In genomic region chr13:23682947-23683754, GRCm38 (mm10) we compare ENCODE assay signal across 9 mouse cellular contexts. TPM values are rescaled to one million over a fixed set of nuclear protein-coding genes. Genes with fewer than 3 reads are reported as not detected.
DNase-seq lines count a peak whose midpoint lies in the region; ATAC-seq and TF ChIP-seq lines count a peak whose summit lies in the region.
"Not testable (repeated sequence)": the region's sequence is repeated elsewhere in the genome, so short reads cannot be mapped to it uniquely, and the experiment has no call there.
"Had no signal": no experiment of that assay in that cellular context is flagged by ENCODE, and none has a peak within 500 bp of the region (broad histone marks: within the 10 kb centered on the region; RNA-seq: fewer than 3 reads in every experiment).

No protein-coding gene starts in this region.

- 8% methylated on average over 18 of the region's 30 CpGs for WGBS in embryonic facial prominence, embryonic 10.5 days
- 13% methylated on average over 12 of the region's 30 CpGs for WGBS in midbrain, embryonic 11.5 days

- peak overlapping the region; percentile 56 for H3K4me3 ChIP-seq in embryonic facial prominence, embryonic 10.5 days
- peak overlapping the region; percentile 83 for H3K4me3 ChIP-seq in gastrocnemius, adult 2 months
- peak overlapping the region; percentile 28 for H3K4me3 ChIP-seq in midbrain, embryonic 11.5 days (ENCODE audit: low read depth, low read length)

- H3K36me3 ChIP-seq in embryonic facial prominence, embryonic 10.5 days (replicated peaks); midbrain, embryonic 11.5 days (ENCODE audit: control insufficient read depth, insufficient read depth, low read length): not testable (repeated sequence)

- not testable (repeated sequence) for H3K9me3 ChIP-seq in embryonic facial prominence, embryonic 10.5 days; midbrain, embryonic 11.5 days (ENCODE audit: control insufficient read depth, low read length)

- not testable (repeated sequence) for H3K27me3 ChIP-seq in embryonic facial prominence, embryonic 10.5 days (replicated peaks; ENCODE audit: low read depth, poor library complexity, severe bottlenecking); midbrain, embryonic 11.5 days (ENCODE audit: control insufficient read depth, insufficient read depth, low read length)

- ATAC-seq in midbrain, embryonic 11.5 days (ENCODE audit: low FRiP score), result not testable (repeated sequence)

- peak overlapping the region; percentile 58 for H3K4me2 ChIP-seq in midbrain, embryonic 11.5 days

- intact Hi-C loops in gastrocnemius, adult 2 months (cut with DNase I), result loop anchor here (5.0 to 10.0 kb wide), 6 partner anchors 52 to 1968 kb away; partner anchors contain the start of genes Abt1, Hist1h1c, Hist1h1e and Hist1h2ai

- H3K27ac ChIP-seq in embryonic facial prominence, embryonic 10.5 days (replicated peaks), result peak overlapping the region; percentile 86
- peak overlapping the region; percentile 86 for H3K27ac ChIP-seq in gastrocnemius, adult 2 months
- peak overlapping the region; percentile 74 for H3K27ac ChIP-seq in midbrain, embryonic 11.5 days (ENCODE audit: low read depth, low read length)

- H3K4me1 ChIP-seq in embryonic facial prominence, embryonic 10.5 days, result peaks cover 23% of the 10 kb centered on the region
- H3K4me1 ChIP-seq in midbrain, embryonic 11.5 days (ENCODE audit: control insufficient read depth, insufficient read depth, low read length), result peaks cover 11% of the 10 kb centered on the region

- TF ChIP-seq CTCF in gastrocnemius, adult 2 months (IDR thresholded peaks at IDR 0.05), result not testable (repeated sequence)

- peak overlapping the region; percentile 65 for H3K9ac ChIP-seq in midbrain, embryonic 11.5 days (ENCODE audit: low read length)

- DNase-seq in 3T3-L1 (ENCODE audit: low read depth, low spot score) (peak; percentile 39), R1 (ENCODE audit: low read depth, low spot score) (peak; percentile 51), liver (peak; percentile 37)
- DNase-seq in embryonic facial prominence, embryonic 10.5 days (ENCODE audit: low spot score), result peak; percentile 56
- not testable (repeated sequence) for DNase-seq in gastrocnemius, adult 2 months
- peak; percentile 65 for DNase-seq in induced T-regulatory cell, adult 2 months (ENCODE audit: low read depth)
- DNase-seq in midbrain, embryonic 11.5 days (ENCODE audit: low spot score, missing footprints), result peak; percentile 92
- DNase-seq in spleen, adult 12 weeks (ENCODE audit: low spot score), result peak; percentile 18

RNA-seq across cellular contexts. Expression of gene Hist1h2ac, which starts 0.6 kb away (rescaled TPM):
- 0.91 and 1.3 TPM in 2 replicates for polyA plus RNA-seq in embryonic facial prominence, embryonic 10.5 days (2016; fragmentation: Nextera tagmentation; extraction: Ambion mirVana)
- under 1 TPM; 0.84 to 0.92 TPM for total RNA-seq in gastrocnemius, adult 2 months (2021)
- 0.83 and 1.1 TPM in 2 replicates for polyA plus RNA-seq in midbrain, embryonic 11.5 days (2014; fragmentation: Nextera tagmentation; extraction: Ambion mirVana)

RNA-seq across cellular contexts. Expression of gene Hist1h2bc, which starts 0.8 kb away (rescaled TPM):
- 19.0 and 20.3 TPM in 2 replicates for polyA plus RNA-seq in embryonic facial prominence, embryonic 10.5 days (2016; fragmentation: Nextera tagmentation; extraction: Ambion mirVana)
- total RNA-seq in gastrocnemius, adult 2 months (2021), result 10 to 100 TPM; 59.1 to 76.4 TPM
- polyA plus RNA-seq in midbrain, embryonic 11.5 days (2014; fragmentation: Nextera tagmentation; extraction: Ambion mirVana), result 25.3 and 25.7 TPM in 2 replicates

RNA-seq across cellular contexts. Expression of gene Hist1h1t, which starts 12.5 kb away (rescaled TPM):
- 0.28 TPM in 1 of 2 replicates, not detected in the other for polyA plus RNA-seq in embryonic facial prominence, embryonic 10.5 days (2016; fragmentation: Nextera tagmentation; extraction: Ambion mirVana)
- total RNA-seq in gastrocnemius, adult 2 months (2021), result not detected
- polyA plus RNA-seq in midbrain, embryonic 11.5 days (2014; fragmentation: Nextera tagmentation; extraction: Ambion mirVana), result not detected in 2 replicates
- total RNA-seq: layer of hippocampus, postnatal 14 days had no signal

RNA-seq across cellular contexts. Expression of gene Hist1h4c, which starts 15.1 kb away (rescaled TPM):
- 6.6 and 6.8 TPM in 2 replicates for polyA plus RNA-seq in embryonic facial prominence, embryonic 10.5 days (2016; fragmentation: Nextera tagmentation; extraction: Ambion mirVana)
- total RNA-seq in gastrocnemius, adult 2 months (2021), result 10 to 100 TPM; 49.8 to 61.2 TPM
- 5.3 and 6.4 TPM in 2 replicates for polyA plus RNA-seq in midbrain, embryonic 11.5 days (2014; fragmentation: Nextera tagmentation; extraction: Ambion mirVana)

RNA-seq across cellular contexts. Expression of gene Hfe, which starts 27.5 kb away (rescaled TPM):
- 1.5 and 2.0 TPM in 2 replicates for polyA plus RNA-seq in embryonic facial prominence, embryonic 10.5 days (2016; fragmentation: Nextera tagmentation; extraction: Ambion mirVana)
- 10 to 100 TPM; 16.0 to 18.7 TPM for total RNA-seq in gastrocnemius, adult 2 months (2021)
- polyA plus RNA-seq in midbrain, embryonic 11.5 days (2014; fragmentation: Nextera tagmentation; extraction: Ambion mirVana), result 2.7 and 3.3 TPM in 2 replicates

Comparison
In these comparisons a context has a peak if more than half of its experiments do, and no peak if none do; other contexts are left out.
1. H3K4me3 ChIP-seq: peak in every context shown above with its lines; median percentile 83 in gastrocnemius, adult 2 months; 56 in embryonic facial prominence, embryonic 10.5 days; 28 in midbrain, embryonic 11.5 days.